Mouse (Mus musculus) mesoderm, embryonic 11.5 days (tissue): Measurements from ENCODE around the gene Pdc.
"Not testable (repeated sequence)": the region's sequence is repeated elsewhere in the genome, so short reads cannot be mapped to it uniquely, and the experiment has no call there.

ENCODE experiments used
- DNase-seq: peaks from one replicate; pipeline ENCODE4 v3.0.0-alpha.2; 2012; ENCODE audit warnings: low read depth, low spot score

The Pdc gene

DNA sequence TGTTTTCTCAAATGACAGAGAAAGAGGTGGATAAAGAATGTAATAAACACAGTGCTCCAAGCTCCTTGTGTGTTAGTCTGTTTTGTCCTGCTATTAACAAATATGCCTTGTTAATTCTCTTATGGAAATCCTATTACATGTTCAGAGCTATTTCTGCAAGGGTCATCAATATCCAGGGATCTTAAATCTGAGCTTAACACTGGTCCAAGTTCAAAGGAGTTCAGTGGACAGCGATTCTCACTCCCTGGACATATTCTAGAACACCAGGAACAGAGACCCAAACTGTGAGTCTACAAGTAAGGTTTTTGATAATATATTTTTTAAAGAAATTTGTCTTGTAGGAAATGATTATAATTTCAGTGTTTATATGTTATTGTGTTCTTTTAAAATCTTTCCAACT, at the start of gene Pdc:
Pdc (plus strand) TSS at position 213 of the 400 bp plus-strand sequence.
- DNase-seq: no peak

DNA sequence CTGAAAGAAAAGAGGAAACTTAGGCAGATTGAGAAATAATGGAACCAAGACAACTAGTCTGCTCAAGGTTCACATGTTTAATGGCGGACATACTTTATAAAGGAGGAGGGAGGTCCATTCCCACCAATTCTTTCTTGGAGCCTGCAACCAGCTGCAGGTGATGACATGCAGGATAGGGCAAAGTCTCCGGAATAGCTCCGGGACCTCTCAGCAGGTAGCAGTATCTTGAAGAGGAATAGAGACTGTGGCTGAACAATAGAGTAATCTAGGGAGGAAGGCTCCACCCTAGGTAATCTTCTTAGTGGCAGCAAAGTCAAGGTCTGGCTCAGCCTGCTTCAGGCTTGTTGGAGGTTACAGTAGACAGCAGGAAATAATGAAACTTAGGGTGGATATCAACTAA, 25.2 kb upstream of the Pdc start:
- DNase-seq: not testable (repeated sequence)

DNA sequence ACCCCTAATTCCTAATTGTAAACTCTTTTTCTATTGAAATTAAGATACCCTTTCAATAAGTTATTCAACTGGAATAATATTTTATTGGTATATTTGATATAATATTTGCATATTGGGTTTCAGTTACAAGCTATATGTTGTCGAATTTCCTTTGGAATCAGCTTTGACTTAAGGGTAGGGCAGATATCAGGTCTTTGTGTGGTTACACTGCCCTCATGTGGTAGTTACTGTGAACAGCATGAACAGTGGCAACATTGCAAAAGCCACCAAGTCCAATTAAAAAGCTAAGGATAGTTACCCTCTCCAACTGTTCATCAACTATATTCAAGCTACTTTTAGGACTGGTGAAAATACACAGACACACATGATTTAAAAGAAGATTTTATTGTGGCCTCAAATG, 11.6 kb upstream of the Pdc start:
- peak; percentile 7 for DNase-seq

DNA sequence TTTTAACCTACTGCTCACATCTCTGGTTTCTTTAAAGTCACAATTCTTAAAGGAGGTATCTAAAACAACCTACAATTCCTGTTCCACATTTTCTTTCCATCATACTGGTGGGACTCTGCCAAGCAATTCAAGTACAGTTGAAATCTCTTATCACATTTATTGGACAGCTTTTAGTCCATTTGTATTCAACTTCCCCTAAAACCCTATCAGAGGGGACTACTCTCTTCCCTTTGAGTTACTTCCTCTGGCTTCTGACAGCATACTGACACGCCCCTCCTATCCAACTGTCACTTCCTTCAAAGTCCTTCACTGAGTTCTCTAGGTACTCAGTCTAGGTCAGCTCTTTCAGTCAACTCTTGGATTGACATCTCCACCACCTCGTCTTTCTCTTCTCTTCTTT, 15.9 kb downstream of the Pdc start:
- DNase-seq: no peak

- DNase-seq: no peak
These were observed 41.6 kb downstream of the Pdc start for GRCm38 (mm10) chr1:150360864-150361263.

- DNase-seq: no peak
These were observed 53.7 kb downstream of the Pdc start for GRCm38 (mm10) chr1:150372895-150373294.

- no peak for DNase-seq
These were observed 55.0 kb downstream of the Pdc start for GRCm38 (mm10) chr1:150374247-150374646.
